ENCODE assay signal across 8 mouse cellular contexts in genomic region chr6:29649494-29650169, GRCm38 (mm10). TPM values are rescaled to one million over a fixed set of nuclear protein-coding genes. Genes with fewer than 3 reads are reported as not detected.
DNase-seq lines count a peak whose midpoint lies in the region; ATAC-seq and TF ChIP-seq lines count a peak whose summit lies in the region.

No protein-coding gene starts in this region.

- no peaks in the 10 kb centered on the region for H3K9me3 ChIP-seq in CH12.LX (replicated peaks; ENCODE audit: low read length)
- no peaks in the 10 kb centered on the region for H3K9me3 ChIP-seq in embryonic facial prominence, embryonic 14.5 days (ENCODE audit: control insufficient read depth, low read length)
- H3K9me3 ChIP-seq in heart, embryonic 10.5 days: no peaks in the 10 kb centered on the region

- TF ChIP-seq POLR2A in CH12.LX (IDR thresholded peaks at IDR 0.05; ENCODE audit: low read depth, low read length): no peak

- H3K4me3 ChIP-seq in CH12.LX (replicated peaks in 1 of 3; ENCODE audit: low read depth in 2 of 3, low read length in 2 of 3, poor library complexity in 1 of 3): no peak overlapping the region
- no peak overlapping the region for H3K4me3 ChIP-seq in embryonic facial prominence, embryonic 14.5 days (ENCODE audit: low read depth, low read length)
- no peak overlapping the region for H3K4me3 ChIP-seq in heart, embryonic 10.5 days

- ATAC-seq in embryonic facial prominence, embryonic 14.5 days (ENCODE audit: low read depth): peak; percentile 62

- 32% methylated on average over 14 of the region's 14 CpGs for WGBS in embryonic facial prominence, embryonic 14.5 days
- WGBS in heart, embryonic 10.5 days: 30% methylated on average over 14 of the region's 14 CpGs

- H3K36me3 ChIP-seq in CH12.LX (replicated peaks in 1 of 2; ENCODE audit: control insufficient read depth in 1 of 2, insufficient read depth in 1 of 2, low read length in 1 of 2): no peaks in the 10 kb centered on the region
- no peaks in the 10 kb centered on the region for H3K36me3 ChIP-seq in embryonic facial prominence, embryonic 14.5 days (ENCODE audit: control insufficient read depth, insufficient read depth, low read length)
- no peaks in the 10 kb centered on the region for H3K36me3 ChIP-seq in heart, embryonic 10.5 days

- no peak overlapping the region for H3K27ac ChIP-seq in CH12.LX (ENCODE audit: insufficient read depth, low read depth)
- H3K27ac ChIP-seq in embryonic facial prominence, embryonic 14.5 days (replicated peaks; ENCODE audit: low read depth, low read length): no peak overlapping the region
- H3K27ac ChIP-seq in heart, embryonic 10.5 days: no peak overlapping the region

- peak; percentile 89 for DNase-seq in CH12.LX (ENCODE audit: extremely low read depth)
- peak; percentile 60 to 76 for DNase-seq in adrenal gland, postnatal 4 days (ENCODE audit: low spot score in 2 of 2)
- peak; percentile 89 for DNase-seq in embryonic facial prominence, embryonic 14.5 days (ENCODE audit: low spot score)
- peak; percentile 91 for DNase-seq in heart, embryonic 10.5 days (ENCODE audit: low spot score)
- peak; percentile 93 to 94 for DNase-seq in kidney, postnatal 4 days
- peak; percentile 82 to 85 for DNase-seq in lung, adult 18-20 months
- peak; percentile 65 for DNase-seq in retina, adult 2 months (ENCODE audit: low read depth, low spot score)
- DNase-seq in thymus, postnatal 4 days: peak; percentile 89

- peaks cover 0 to 9% of the 10 kb centered on the region in 2 experiments; a peak in 2 of 4 replicates for H3K4me1 ChIP-seq in CH12.LX (ENCODE audit: control insufficient read depth in 1 of 2, insufficient read depth in 2 of 2)
- no peaks in the 10 kb centered on the region for H3K4me1 ChIP-seq in embryonic facial prominence, embryonic 14.5 days (ENCODE audit: control insufficient read depth, insufficient read depth, low read length)
- no peaks in the 10 kb centered on the region for H3K4me1 ChIP-seq in heart, embryonic 10.5 days

- in situ Hi-C loops in CH12.LX (cut with MboI; ENCODE audit: low pct_ligation_motif_present, low pct_unique_long_range_greater_than_20kb, low sequenced_read_pairs): loop anchor here (25.0 kb wide), 1 partner anchor 262 kb away; the partner anchor contains the start of genes Ccdc136 and Opn1sw

- no peak for TF ChIP-seq EP300 in CH12.LX (IDR thresholded peaks at IDR 0.05; ENCODE audit: low read length)

- no peaks in the 10 kb centered on the region for H3K79me2 ChIP-seq in CH12.LX (replicated peaks; ENCODE audit: control insufficient read depth, extremely low read depth, insufficient read depth, poor library complexity, severe bottlenecking)

- no peak overlapping the region for H3K9ac ChIP-seq in CH12.LX (ENCODE audit: insufficient read depth, low read depth)
- no peak overlapping the region for H3K9ac ChIP-seq in embryonic facial prominence, embryonic 14.5 days (ENCODE audit: low read depth, low read length)

- no peak overlapping the region for H3K4me2 ChIP-seq in CH12.LX (ENCODE audit: insufficient read depth, low read depth, poor library complexity, severe bottlenecking)
- no peak overlapping the region for H3K4me2 ChIP-seq in embryonic facial prominence, embryonic 14.5 days (ENCODE audit: low read depth, low read length)

- peaks cover 6% of the 10 kb centered on the region for H3K27me3 ChIP-seq in CH12.LX (replicated peaks)
- no peaks in the 10 kb centered on the region for H3K27me3 ChIP-seq in embryonic facial prominence, embryonic 14.5 days (replicated peaks; ENCODE audit: control insufficient read depth, insufficient read depth, low read length)
- 0 out of 2 replicates have a peak, but pooled peaks cover 12% of the 10 kb centered on the region for H3K27me3 ChIP-seq in heart, embryonic 10.5 days (ENCODE audit: insufficient read depth, poor library complexity, severe bottlenecking)

- dilution Hi-C loops in CH12.LX (cut with MboI; ENCODE audit: extremely low pct_ligation_motif_present, extremely low pct_unique_long_range_greater_than_20kb, low sequenced_read_pairs): no loop called here

- TF ChIP-seq RAD21 in CH12.LX (IDR thresholded peaks at IDR 0.05; ENCODE audit: low read depth, low read length): no peak; the same call in none of the 2 replicates

- peak; percentile 95 to 96 for TF ChIP-seq CTCF in CH12.LX (conservative IDR thresholded peaks at IDR 0.05 in 1 of 2, IDR thresholded peaks at IDR 0.05 in 1 of 2; ENCODE audit: low read depth in 2 of 2, low read length in 2 of 2)

TF ChIP-seq in CH12.LX, 34 proteins besides CTCF, POLR2A, EP300 and RAD21:
- TF ChIP-seq TCF12 (IDR thresholded peaks at IDR 0.05; ENCODE audit: low read depth, low read length): no peak
- TF ChIP-seq ZNF384 (IDR thresholded peaks at IDR 0.05; ENCODE audit: low read depth, low read length): no peak
- no peak for TF ChIP-seq MAZ (IDR thresholded peaks at IDR 0.05; ENCODE audit: low read depth, low read length)
- TF ChIP-seq SMC3 (IDR thresholded peaks at IDR 0.05; ENCODE audit: low read depth, low read length): peak; percentile 88
- no peak for TF ChIP-seq USF1 (IDR thresholded peaks at IDR 0.05; ENCODE audit: low read depth, low read length)
- TF ChIP-seq ZC3H11A (IDR thresholded peaks at IDR 0.05; ENCODE audit: low read depth, low read length): peak; percentile 39; the same call in 1 of the 2 replicates
- no peak for TF ChIP-seq TBP (conservative IDR thresholded peaks at IDR 0.05; ENCODE audit: low read depth, low read length)

RNA-seq across cellular contexts. Expression of gene Tnpo3, which starts 39.9 kb away (rescaled TPM):
- 60.5 and 75.1 TPM in 2 replicates for total RNA-seq in CH12.LX (2012; rRNA removed)
- total RNA-seq in CH12.LX (2014; rRNA removed): 66.4 and 76.0 TPM in 2 replicates
- 130 and 140 TPM in 2 replicates for polyA plus RNA-seq in CH12.LX (2012; ENCODE audit: insufficient read length, low read depth)
- total RNA-seq in adrenal gland, postnatal 4 days (2021): 10 to 100 TPM; 65.9 to 66.4 TPM
- polyA plus RNA-seq in embryonic facial prominence, embryonic 14.5 days (2014; fragmentation: Nextera tagmentation; extraction: Ambion mirVana): 78.7 and 92.3 TPM in 2 replicates
- polyA plus RNA-seq in heart, embryonic 10.5 days (2016; fragmentation: Nextera tagmentation; extraction: Ambion mirVana): 89.1 and 90.2 TPM in 2 replicates

RNA-seq across cellular contexts. Expression of gene Tspan33, which starts 44.4 kb away (rescaled TPM):
- total RNA-seq in CH12.LX (2012; rRNA removed): 8.7 and 12.2 TPM in 2 replicates
- 8.5 TPM in 2 replicates for total RNA-seq in CH12.LX (2014; rRNA removed)
- 10.4 and 11.2 TPM in 2 replicates for polyA plus RNA-seq in CH12.LX (2012; ENCODE audit: insufficient read length, low read depth)
- 10 to 100 TPM; 10.6 to 16.4 TPM for total RNA-seq in adrenal gland, postnatal 4 days (2021)
- 3.4 and 5.0 TPM in 2 replicates for polyA plus RNA-seq in embryonic facial prominence, embryonic 14.5 days (2014; fragmentation: Nextera tagmentation; extraction: Ambion mirVana)
- 16.0 and 17.2 TPM in 2 replicates for polyA plus RNA-seq in heart, embryonic 10.5 days (2016; fragmentation: Nextera tagmentation; extraction: Ambion mirVana)
